Mouse (Mus musculus) right cerebral cortex, postnatal 25 days (tissue): ENCODE results near the gene Myh15.
A peak's percentile ranks its signal among the peaks of the same experiment; 100 is the strongest.

Experiments
- DNase-seq: peaks from one replicate; pipeline ENCODE4 v3.0.0; 2022

The Myh15 gene

GRCm38 (mm10) chr16:49057186-49057585 lies at the start of gene Myh15:
TSS of gene Myh15 (plus strand) at chr16:49057486.
- no peak for DNase-seq

DNA sequence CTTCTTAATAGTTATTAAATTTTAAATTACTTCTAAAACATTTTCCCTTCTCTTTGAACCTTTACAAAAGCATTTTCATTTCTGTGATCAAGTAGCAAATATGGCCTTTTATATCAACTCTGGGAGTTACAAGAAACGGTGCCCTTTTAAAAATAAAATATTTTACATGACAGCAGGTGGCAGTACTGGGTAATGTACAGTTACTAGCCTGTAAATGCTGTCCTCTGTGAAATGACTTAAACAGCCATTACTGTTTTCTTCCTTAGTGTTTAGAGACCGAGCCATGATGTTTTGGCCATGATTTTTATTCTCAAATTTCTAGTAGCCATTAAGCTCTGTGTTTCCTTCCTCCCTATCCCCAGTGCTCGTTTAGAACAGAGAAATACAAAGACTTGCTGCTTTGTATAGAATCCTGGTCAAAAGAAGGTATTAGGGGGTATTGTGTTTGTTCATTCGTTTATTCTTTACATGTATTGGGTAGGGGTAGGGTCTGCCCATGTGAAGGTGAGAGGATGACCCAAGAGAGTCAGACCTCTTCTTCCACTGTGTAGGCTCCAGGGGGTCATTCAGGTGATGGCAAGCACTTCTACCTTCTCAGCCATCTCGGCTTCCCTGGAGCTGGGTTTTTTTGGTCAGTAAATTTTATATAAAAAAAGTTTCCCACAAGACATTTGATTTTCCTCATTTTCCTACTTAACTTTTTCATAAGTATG lies 40.5 kb upstream of the Myh15 start:
- DNase-seq, result no peak

GRCm38 (mm10) chr16:49035852-49036251 lies 21.4 kb upstream of the Myh15 start:
- no peak for DNase-seq

DNA sequence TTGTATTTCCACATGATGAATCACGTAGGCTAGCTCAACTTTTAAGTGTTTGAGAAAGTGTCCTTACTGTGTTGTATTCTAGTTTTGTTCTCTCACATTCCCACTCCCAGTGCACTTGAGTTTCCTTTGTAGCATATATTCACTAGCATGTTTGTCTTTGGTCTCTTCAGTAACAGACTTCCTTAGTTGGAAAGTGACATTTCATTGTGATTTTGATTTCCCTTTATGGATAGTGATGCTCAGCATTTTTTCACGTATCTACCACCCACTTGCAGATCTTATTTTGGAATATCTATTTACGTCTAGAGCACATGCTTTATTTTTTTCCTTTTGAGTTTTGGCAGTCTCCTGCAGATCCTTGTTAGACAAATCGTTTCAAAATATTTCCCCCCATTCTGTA lies 19.5 kb upstream of the Myh15 start:
- DNase-seq, result no peak

- DNase-seq, result no peak
Measured at GRCm38 (mm10) chr16:49040554-49041221, 16.6 kb upstream of the Myh15 start.

DNA sequence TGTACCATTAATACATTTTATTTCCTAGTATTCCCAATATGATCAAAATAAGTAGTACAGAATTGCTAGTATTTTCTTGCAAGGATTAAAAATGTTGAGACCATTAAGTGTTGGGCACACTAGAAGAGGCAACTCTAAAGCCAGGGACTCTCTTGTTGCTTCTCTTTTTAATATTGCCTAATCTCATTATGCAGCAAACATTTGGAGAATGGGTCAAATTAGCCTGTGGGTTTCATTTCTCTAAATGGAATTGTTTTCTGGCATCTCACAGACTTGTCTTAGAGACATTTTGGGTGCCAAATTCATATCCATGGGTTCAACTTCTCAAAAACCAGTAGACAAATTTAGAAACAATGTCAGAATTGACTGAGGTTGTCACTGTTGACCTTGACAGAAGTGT lies 8.1 kb upstream of the Myh15 start:
- DNase-seq, result no peak

- DNase-seq, result no peak
Measured at GRCm38 (mm10) chr16:49069256-49069963, 12.1 kb downstream of the Myh15 start.

DNA sequence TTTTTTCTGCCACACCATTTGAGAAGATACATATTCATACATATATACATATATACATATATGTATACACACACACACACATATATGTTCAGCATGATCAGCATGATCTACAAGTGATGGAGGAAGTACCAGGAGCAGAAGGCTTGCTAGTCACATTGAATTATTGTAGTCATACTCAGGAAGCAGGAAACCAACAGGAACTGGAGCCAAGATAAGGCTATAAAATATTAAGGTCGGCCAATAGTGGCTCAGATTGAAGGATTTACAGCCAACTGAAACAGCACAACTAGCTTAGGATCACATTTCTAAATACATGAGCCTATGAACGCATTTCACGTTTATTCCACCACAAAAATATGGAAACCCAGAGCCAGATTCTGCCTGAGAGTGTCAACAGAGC lies 14.0 kb downstream of the Myh15 start:
- no peak for DNase-seq

GRCm38 (mm10) chr16:49128015-49128414 lies 70.7 kb downstream of the Myh15 start:
- no peak for DNase-seq

DNA sequence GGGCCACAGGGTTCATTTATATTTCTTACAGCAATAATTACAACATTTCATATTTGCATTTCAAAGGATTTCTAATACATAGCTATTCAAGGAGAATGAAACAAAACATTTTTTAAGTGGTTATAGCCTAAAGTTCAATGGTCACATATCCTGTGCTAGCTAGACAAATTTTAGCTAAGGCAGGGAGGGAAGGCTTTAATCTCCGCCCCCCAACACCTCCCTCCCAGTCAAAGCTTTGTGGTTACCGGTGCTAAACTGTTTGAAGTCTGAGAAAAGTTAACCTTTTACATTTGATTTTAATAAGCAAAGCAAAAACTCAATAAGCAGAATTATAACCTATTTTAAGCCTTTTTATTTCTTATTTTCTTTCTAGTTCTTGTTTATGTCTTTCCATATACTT lies 98.9 kb downstream of the Myh15 start:
- DNase-seq, result no peak

GRCm38 (mm10) chr16:49164349-49165137 lies 107.3 kb downstream of the Myh15 start:
- DNase-seq, result peak; percentile 47

- no peak for DNase-seq
Measured at GRCm38 (mm10) chr16:49165728-49166127, 108.4 kb downstream of the Myh15 start.

DNA sequence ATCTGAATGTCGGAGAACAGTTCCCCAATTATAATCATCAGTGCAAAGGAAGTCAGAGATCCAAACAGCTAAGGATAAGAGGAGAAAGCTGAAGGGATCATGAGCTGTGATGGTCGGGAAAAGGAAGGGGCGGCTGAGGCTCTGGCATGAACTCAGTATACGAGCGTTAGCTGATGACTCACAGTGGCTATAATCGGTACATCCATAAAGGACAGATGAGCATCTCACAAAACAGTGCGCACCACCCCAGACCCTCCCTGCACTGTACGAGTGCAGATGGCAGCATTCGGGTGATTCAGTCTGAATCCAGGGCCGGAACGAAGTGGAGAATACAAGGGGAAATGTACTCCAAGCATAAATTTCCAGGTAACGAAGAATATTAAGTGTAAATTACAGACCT lies 110.0 kb downstream of the Myh15 start:
- DNase-seq, result peak; percentile 35

- no peak for DNase-seq
Measured at GRCm38 (mm10) chr16:49175077-49175476, 117.8 kb downstream of the Myh15 start.

DNA sequence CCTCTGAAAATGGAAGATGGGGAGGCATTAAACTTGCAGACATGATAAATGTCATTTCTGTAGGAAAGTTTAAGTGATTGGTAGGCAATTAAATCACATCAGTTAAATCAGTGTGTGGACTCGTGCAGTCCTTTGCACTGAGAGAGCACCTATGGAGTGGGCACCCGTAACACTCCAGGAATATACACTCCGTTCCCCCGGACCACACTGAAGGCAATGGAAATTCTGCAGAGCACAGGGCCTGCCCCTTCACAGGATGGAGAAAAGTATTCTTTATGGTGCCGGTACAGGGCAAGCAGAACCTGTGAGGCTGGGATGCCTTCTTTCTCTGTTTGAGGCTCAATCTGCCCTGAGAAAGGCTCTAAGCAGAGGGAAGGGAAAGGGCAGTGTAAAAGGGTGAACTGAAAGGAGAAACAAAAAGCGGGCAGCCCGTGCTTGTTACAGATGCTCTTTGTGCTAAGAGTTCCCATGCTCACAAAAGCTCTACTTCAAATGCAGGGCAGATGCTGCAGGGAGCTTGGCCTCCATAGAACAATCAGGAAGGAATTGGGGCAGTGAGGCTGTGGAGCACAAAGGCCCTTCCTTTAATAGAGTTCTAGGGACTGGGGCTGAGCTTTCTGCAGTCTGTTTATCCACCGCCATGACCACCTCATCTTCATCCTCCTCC lies 118.6 kb downstream of the Myh15 start:
- DNase-seq, result no peak

DNA sequence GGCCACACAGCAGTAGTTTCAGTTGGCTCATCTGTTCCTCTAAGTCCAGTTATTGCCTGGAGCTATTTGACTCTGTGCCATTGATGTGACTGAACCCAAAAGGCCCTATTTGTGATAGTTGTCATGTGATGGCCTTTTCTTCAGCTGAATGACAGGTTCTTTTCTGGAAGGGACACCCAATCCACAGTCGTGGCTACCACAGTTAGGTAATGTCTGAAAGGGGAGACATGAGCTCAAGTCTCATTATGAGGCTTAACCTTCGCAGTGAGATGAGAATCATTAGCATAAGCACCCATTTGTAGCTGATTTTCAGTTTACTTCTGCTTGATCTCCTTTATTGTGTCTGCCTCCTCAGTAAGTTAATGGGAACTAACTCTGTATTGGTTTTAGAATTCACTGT lies 136.2 kb downstream of the Myh15 start:
- DNase-seq, result no peak

DNA sequence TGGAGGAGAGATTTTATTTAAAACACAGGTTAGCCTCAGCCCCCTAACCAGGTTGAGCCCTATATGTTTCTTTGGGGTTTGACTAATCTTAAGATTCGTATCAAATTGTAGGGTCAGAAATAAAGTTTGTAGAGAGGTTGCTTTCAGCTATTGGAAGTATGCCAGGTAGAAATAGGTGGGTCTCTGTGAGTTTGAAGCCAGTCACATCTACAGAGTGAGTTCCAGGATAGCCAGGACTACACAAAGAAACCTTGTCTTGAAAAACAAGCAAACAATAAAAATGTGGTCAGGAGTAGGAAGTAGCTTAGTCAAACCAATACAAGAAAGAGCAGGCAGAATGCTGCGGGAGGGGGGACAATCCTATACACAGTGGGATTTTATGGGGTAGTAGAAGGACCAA lies 136.7 kb downstream of the Myh15 start:
- DNase-seq, result no peak

- no peak for DNase-seq
Measured at GRCm38 (mm10) chr16:49196290-49196689, 139.0 kb downstream of the Myh15 start.

DNA sequence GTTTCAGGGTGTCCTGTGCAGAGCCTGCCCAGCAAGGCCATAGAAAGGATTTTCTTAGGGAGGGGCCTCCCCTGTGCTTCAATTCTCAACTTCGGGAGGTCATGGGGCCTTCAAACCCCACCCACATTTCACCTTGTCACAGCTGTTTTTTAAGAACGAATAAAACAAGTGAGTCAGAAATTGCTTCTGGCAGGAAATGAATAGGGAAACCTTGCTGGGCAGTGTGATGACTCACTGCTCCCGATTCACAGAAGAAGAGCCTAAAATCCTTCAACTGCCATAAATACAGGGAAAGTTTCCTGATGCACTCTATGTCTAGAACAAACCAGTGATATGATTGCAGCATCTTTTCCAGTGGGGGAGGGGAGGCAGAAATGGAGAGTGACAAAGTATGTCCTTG lies 140.7 kb downstream of the Myh15 start:
- no peak for DNase-seq

GRCm38 (mm10) chr16:49223733-49224132 lies 166.4 kb downstream of the Myh15 start:
- no peak for DNase-seq

DNA sequence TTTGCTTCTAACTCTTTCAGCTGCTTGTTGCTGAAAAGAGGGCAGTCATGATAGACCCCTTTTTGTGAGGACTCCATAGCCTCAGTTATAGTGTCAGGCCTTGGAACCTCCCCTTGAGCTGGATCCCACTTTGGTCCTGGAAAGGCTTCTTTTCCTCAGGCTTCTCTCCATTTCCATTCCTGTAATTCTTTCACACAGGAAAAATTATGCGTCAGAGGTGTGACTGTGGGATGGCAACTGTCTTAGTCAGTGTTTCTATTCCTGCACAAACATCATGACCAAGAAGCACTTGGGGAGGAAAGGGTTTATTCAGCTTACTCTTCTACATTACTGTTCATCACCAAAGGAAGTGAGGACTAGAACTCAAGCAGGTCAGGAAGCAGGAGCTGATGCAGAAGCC lies 186.2 kb downstream of the Myh15 start:
- peak; percentile 7 for DNase-seq
